Mouse (Mus musculus): ENCODE results near the gene Cgas. TPM values are rescaled to one million over a fixed set of nuclear protein-coding genes. Genes with fewer than 3 reads are reported as not detected.

The Cgas gene
- polyA plus RNA-seq, 1 experiment from 2014 or later: 2.8 TPM

DNA sequence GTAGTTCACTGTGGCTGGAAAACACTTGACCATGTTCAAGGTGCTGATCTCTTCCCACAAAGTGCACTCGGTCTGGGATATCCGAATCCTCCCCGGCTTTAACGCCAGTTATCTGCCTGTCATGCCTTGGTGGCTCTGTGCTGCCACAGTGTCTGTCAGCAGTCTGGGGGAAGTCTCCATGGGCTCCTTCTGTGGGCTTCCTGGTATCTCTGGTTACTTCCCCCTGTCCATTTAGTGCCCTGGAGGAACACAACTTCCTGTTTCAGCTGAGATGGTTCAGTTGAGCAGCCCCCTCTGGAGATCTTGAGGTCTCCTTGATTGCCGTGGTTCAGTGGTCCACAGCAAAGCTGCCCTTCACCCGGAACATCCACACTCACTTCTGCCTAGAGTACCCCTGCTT is 14.9 kb downstream of the Cgas start:
- no peak overlapping the region for H3K4me2 ChIP-seq (ENCODE audit: low read depth, low read length)

DNA sequence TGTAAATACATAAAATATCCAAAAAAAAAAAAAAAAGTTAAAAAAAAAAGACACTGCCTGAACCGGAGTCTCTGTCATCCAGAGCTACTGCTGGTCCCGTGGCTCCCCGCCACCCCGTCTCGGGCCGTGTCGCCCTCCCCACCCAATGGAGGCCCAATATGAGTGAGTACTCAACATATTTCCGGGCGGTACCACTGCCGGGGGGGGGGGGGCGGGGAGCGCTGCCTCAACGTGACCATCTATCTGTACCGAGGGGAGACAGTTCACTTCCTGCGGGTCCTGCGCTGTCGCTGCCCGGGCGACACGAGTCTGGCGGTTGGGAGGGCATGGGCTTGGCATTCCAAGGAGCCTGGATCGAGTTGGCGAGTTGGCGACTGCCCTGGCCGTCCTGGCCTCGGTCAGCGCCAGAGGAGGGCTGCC is 15.7 kb downstream of the Cgas start:
- peak overlapping the region; percentile 63 for H3K4me2 ChIP-seq (ENCODE audit: low read depth, low read length)
- ATAC-seq (ENCODE audit: low read depth): no peak
- H3K27me3 ChIP-seq (replicated peaks; ENCODE audit: control insufficient read depth, insufficient read depth, low read length): no peaks in the 10 kb centered on the region
- WGBS: 28% methylated on average over 22 of the region's 27 CpGs
- no peak for DNase-seq (ENCODE audit: low spot score)
- no peaks in the 10 kb centered on the region for H3K36me3 ChIP-seq (ENCODE audit: control insufficient read depth, insufficient read depth, low read length)
- H3K4me1 ChIP-seq (ENCODE audit: control insufficient read depth, insufficient read depth, low read length): no peaks in the 10 kb centered on the region
- H3K9ac ChIP-seq (ENCODE audit: low read depth, low read length): peak overlapping the region; percentile 56
- peak overlapping the region; percentile 36 for H3K4me3 ChIP-seq (ENCODE audit: low read depth, low read length)
- H3K27ac ChIP-seq (replicated peaks; ENCODE audit: low read depth, low read length): no peak overlapping the region
- no peaks in the 10 kb centered on the region for H3K9me3 ChIP-seq (ENCODE audit: control insufficient read depth, low read length)

More for the DNA sequence above, 14.9 kb downstream of the Cgas start:
- Histone ChIP-seq H3K36me3 (ENCODE audit: control insufficient read depth, insufficient read depth, low read length) (no peaks in the 10 kb centered on the region), H3K9me3 (ENCODE audit: control insufficient read depth, low read length) (no peaks in the 10 kb centered on the region), H3K27ac (replicated peaks; ENCODE audit: low read depth, low read length) (no peak overlapping the region), H3K4me3 (ENCODE audit: low read depth, low read length) (no peak overlapping the region), H3K4me1 (ENCODE audit: control insufficient read depth, insufficient read depth, low read length) (no peaks in the 10 kb centered on the region), H3K27me3 (replicated peaks; ENCODE audit: control insufficient read depth, insufficient read depth, low read length) (no peaks in the 10 kb centered on the region), H3K9ac (ENCODE audit: low read depth, low read length) (no peak overlapping the region)
- ATAC-seq (ENCODE audit: low read depth) (no peak), DNase-seq (ENCODE audit: low spot score) (no peak)
- WGBS: 75% methylated on average over 6 of the region's 6 CpGs

DNA sequence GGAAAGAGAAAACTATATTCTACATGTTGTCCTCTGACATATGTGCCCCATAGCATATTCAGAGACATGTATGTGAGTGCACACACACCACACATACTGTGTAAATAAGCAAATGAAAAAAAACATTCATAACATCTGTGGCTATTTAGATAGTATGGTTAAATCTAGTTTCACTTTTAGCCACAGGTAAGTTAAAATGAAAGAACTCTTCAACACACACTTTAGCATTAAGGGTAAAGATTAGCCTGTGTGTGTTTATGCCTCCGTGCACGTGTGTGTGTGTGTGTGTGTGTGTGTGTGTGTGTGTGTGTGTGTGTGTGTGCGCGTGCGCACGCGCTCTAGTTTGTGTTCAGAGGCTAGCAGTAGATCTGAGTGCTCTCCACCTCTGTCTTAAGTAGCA is 41.4 kb downstream of the Cgas start:
- no peak for DNase-seq (ENCODE audit: low spot score)
- Histone ChIP-seq H3K4me1 (ENCODE audit: control insufficient read depth, insufficient read depth, low read length) (no peaks in the 10 kb centered on the region), H3K9me3 (ENCODE audit: control insufficient read depth, low read length) (no peaks in the 10 kb centered on the region), H3K9ac (ENCODE audit: low read depth, low read length) (no peak overlapping the region), H3K4me3 (ENCODE audit: low read depth, low read length) (no peak overlapping the region), H3K4me2 (ENCODE audit: low read depth, low read length) (no peak overlapping the region), H3K36me3 (ENCODE audit: control insufficient read depth, insufficient read depth, low read length) (no peaks in the 10 kb centered on the region), H3K27me3 (replicated peaks; ENCODE audit: control insufficient read depth, insufficient read depth, low read length) (peaks cover 21% of the 10 kb centered on the region), H3K27ac (replicated peaks; ENCODE audit: low read depth, low read length) (no peak overlapping the region)
- ATAC-seq (ENCODE audit: low read depth): no peak
- WGBS: 86% methylated on average over 7 of the region's 7 CpGs

DNA sequence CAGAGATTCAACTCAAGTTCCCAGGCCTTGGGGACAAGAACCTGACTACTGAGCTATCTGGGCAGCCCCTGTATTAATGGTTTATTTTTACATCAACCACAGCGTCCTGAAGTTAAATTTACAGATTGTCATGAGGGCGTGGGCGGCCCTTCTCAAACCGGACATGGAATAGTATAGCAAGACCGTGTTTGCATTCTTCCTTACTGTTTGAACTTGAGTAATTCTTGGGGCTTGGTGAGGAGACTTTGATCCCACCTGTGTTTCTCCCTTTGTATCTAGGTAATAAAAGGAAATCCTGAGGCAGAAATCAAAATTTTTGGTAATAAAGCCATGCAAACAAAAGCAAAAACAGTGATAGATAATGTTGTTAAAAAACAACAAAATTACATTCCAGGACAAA is 42.5 kb downstream of the Cgas start:
- no peak for DNase-seq (ENCODE audit: low spot score)
- no peak for ATAC-seq (ENCODE audit: low read depth)
- Histone ChIP-seq H3K4me2 (ENCODE audit: low read depth, low read length) (no peak overlapping the region), H3K36me3 (ENCODE audit: control insufficient read depth, insufficient read depth, low read length) (no peaks in the 10 kb centered on the region), H3K4me1 (ENCODE audit: control insufficient read depth, insufficient read depth, low read length) (no peaks in the 10 kb centered on the region), H3K27ac (replicated peaks; ENCODE audit: low read depth, low read length) (no peak overlapping the region), H3K9me3 (ENCODE audit: control insufficient read depth, low read length) (no peaks in the 10 kb centered on the region), H3K4me3 (ENCODE audit: low read depth, low read length) (no peak overlapping the region), H3K27me3 (replicated peaks; ENCODE audit: control insufficient read depth, insufficient read depth, low read length) (peaks cover 32% of the 10 kb centered on the region), H3K9ac (ENCODE audit: low read depth, low read length) (no peak overlapping the region)
- 76% methylated on average over 5 of the region's 5 CpGs for WGBS

DNA sequence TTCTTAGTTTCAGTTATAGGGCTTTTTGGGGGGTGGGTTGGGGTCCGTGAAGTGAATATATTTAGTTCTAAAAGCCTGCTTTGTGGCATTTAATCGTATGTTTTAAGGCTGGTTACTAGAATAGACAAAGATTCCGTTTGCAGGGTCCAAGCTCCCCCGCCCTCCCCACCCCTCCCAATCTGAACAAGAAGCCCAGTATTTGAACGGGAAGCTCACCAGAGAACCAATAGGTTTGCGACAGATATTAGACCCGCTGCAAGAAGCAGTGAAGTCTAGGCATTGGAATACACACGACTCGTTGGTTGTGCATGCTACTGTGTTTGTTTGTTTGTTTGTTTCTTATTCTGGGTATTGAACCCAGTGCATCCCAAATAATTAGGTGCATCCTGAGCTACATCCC is 46.5 kb downstream of the Cgas start:
- no peaks in the 10 kb centered on the region for H3K36me3 ChIP-seq (ENCODE audit: control insufficient read depth, insufficient read depth, low read length)
- WGBS: 59% methylated on average over 9 of the region's 9 CpGs
- DNase-seq (ENCODE audit: low spot score) (no peak), ATAC-seq (ENCODE audit: low read depth) (no peak)
- H3K4me1 ChIP-seq (ENCODE audit: control insufficient read depth, insufficient read depth, low read length): no peaks in the 10 kb centered on the region
- H3K4me3 ChIP-seq (ENCODE audit: low read depth, low read length): peak overlapping the region; percentile 42
- peak overlapping the region; percentile 54; the same call in 1 of the 2 replicates for H3K4me2 ChIP-seq (ENCODE audit: low read depth, low read length)
- no peaks in the 10 kb centered on the region for H3K9me3 ChIP-seq (ENCODE audit: control insufficient read depth, low read length)
- no peak overlapping the region for H3K27ac ChIP-seq (replicated peaks; ENCODE audit: low read depth, low read length)
- H3K27me3 ChIP-seq (replicated peaks; ENCODE audit: control insufficient read depth, insufficient read depth, low read length): peaks cover 66% of the 10 kb centered on the region
- H3K9ac ChIP-seq (ENCODE audit: low read depth, low read length): no peak overlapping the region; the same call in 1 of the 2 replicates

DNA sequence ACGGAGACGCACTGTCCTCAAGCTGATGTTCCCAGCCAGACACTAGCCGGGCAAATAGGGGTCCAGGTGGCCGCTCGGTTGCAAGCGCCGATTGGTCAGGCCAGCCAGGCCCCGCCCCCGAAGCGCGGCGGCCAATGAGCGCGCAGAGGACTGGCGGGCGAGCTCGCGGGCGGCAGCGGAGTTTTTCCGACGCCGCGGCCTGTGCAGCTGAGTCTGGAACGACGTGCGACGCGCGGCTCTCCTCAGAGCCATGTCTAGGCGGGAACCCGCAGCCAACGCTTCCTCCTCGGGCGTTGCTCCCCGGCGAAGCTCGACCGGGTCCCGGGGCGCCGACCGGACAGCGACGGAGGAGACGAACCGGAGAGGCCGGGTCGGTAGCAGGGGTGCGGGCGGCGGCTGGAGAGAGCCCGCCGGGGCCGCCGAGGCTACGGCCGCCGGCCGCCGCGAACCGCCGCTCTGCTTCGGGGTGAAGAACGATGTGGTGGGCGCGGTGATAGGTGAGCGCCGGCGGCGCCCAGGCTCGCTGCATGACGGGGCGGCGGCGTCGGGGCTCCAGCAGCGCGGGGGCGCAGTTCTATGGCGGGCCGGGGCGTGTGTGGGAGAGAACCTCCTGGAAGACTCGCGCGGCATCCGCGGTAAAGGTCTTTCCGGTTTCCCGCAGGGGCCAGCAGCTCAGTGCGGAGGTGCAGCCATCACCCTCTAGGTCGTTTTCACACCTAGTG is 47.2 kb downstream of the Cgas start, which contains the start of gene Ddx43:
Ddx43 (plus strand) TSS at position 148 of the 722 bp plus-strand sequence.
- Histone ChIP-seq H3K4me2 (ENCODE audit: low read depth, low read length) (peak within 1 kb of the TSS; percentile 54), H3K9ac (ENCODE audit: low read depth, low read length) (peak within 1 kb of the TSS; percentile 46), H3K4me1 (ENCODE audit: control insufficient read depth, insufficient read depth, low read length) (no peaks in the 10 kb centered on the region), H3K27ac (replicated peaks; ENCODE audit: low read depth, low read length) (no peak within 1 kb of the TSS), H3K9me3 (ENCODE audit: control insufficient read depth, low read length) (no peaks in the 10 kb centered on the region), H3K36me3 (ENCODE audit: control insufficient read depth, insufficient read depth, low read length) (no peaks in the 10 kb centered on the region), H3K27me3 (replicated peaks; ENCODE audit: control insufficient read depth, insufficient read depth, low read length) (peaks cover 66% of the 10 kb centered on the region), H3K4me3 (ENCODE audit: low read depth, low read length) (peak within 1 kb of the TSS; percentile 42)
- ATAC-seq (ENCODE audit: low read depth): peak; percentile 93
- DNase-seq (ENCODE audit: low spot score): peak; percentile 74
- 7% methylated on average over 31 of the region's 93 CpGs for WGBS

DNA sequence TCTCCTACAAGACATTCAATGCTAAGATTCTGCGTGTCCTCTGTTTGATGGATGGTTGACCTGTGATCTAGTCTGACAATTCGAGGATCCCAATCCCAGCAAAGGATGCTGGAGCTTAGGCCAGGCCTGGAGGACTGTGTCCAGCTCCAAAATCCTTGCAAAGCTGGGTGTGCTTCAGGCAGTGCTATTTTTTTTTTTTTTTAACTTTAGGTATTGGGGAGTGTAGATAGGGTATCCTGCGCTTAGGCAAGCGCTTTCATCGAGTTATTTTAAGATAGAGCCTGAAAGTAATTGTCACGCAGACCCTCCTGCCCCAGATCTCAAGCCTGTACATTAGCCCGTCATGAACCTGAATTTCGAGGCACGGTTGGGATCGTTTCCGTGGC is 47.8 kb downstream of the Cgas start:
- Histone ChIP-seq H3K4me3 (ENCODE audit: low read depth, low read length) (peak overlapping the region; percentile 42), H3K9ac (ENCODE audit: low read depth, low read length) (no peak overlapping the region), H3K4me2 (ENCODE audit: low read depth, low read length) (peak overlapping the region; percentile 54), H3K4me1 (ENCODE audit: control insufficient read depth, insufficient read depth, low read length) (no peaks in the 10 kb centered on the region), H3K9me3 (ENCODE audit: control insufficient read depth, low read length) (no peaks in the 10 kb centered on the region), H3K27ac (replicated peaks; ENCODE audit: low read depth, low read length) (no peak overlapping the region), H3K36me3 (ENCODE audit: control insufficient read depth, insufficient read depth, low read length) (no peaks in the 10 kb centered on the region), H3K27me3 (replicated peaks; ENCODE audit: control insufficient read depth, insufficient read depth, low read length) (peaks cover 66% of the 10 kb centered on the region)
- DNase-seq (ENCODE audit: low spot score): no peak
- WGBS: 35% methylated on average over 11 of the region's 11 CpGs
- ATAC-seq (ENCODE audit: low read depth): no peak

DNA sequence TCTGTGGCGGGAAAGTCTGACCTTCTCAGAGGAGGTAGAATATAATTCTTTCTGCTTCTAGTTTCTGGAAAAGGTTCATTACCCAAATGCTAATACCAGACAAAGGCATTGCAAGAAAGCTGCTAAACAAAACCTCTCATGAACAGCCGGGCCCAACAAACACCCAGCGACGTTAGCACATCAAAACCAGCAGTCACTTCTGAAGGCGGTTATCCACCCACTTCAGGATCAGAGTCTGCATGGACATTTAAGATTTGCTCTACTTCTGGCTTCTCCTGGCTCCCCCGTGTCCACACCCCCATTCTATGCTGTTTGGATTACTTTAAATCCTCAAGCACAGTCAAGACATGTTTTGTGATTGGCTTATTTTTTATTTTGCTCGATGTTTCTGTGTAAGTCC is 48.4 kb downstream of the Cgas start:
- 68% methylated on average over 7 of the region's 7 CpGs for whole genome bisulfite sequencing
- H3K27ac ChIP-seq (replicated peaks; ENCODE audit: low read depth, low read length): no peak overlapping the region
- peaks cover 66% of the 10 kb centered on the region for H3K27me3 ChIP-seq (replicated peaks; ENCODE audit: control insufficient read depth, insufficient read depth, low read length)
- H3K4me3 ChIP-seq (ENCODE audit: low read depth, low read length): no peak overlapping the region
- no peaks in the 10 kb centered on the region for H3K36me3 ChIP-seq (ENCODE audit: control insufficient read depth, insufficient read depth, low read length)
- DNase-seq (ENCODE audit: low spot score) (no peak), ATAC-seq (ENCODE audit: low read depth) (no peak)
- H3K9ac ChIP-seq (ENCODE audit: low read depth, low read length): no peak overlapping the region
- no peaks in the 10 kb centered on the region for H3K4me1 ChIP-seq (ENCODE audit: control insufficient read depth, insufficient read depth, low read length)
- H3K9me3 ChIP-seq (ENCODE audit: control insufficient read depth, low read length): no peaks in the 10 kb centered on the region
- no peak overlapping the region for H3K4me2 ChIP-seq (ENCODE audit: low read depth, low read length)

DNA sequence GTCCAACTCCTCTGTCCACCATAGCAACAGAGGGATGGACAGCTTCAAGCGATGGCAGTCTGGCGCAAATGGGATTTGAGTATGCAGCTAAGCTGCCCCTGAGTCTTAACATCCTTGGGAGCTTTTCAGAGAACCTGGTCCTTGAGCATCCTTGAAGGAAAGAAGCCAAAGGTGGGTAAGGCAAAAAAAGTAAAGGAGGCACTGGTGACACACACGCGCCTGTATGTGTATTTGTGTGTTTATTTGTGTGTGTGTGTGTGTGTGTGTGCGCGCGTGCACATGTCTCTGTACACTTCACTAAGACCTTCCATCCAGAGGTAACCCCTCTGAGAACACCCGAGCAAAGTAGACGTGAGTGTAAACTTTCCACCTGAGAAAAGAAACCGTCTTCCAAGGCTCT is 49.3 kb downstream of the Cgas start:
- 82% methylated on average over 10 of the region's 10 CpGs for WGBS

More for the DNA sequence above, 49.3 kb downstream of the Cgas start:
- H3K36me3 ChIP-seq (ENCODE audit: control insufficient read depth, insufficient read depth, low read length): no peaks in the 10 kb centered on the region
- ATAC-seq (ENCODE audit: low read depth) (no peak), DNase-seq (ENCODE audit: low spot score) (no peak)
- H3K4me1 ChIP-seq (ENCODE audit: control insufficient read depth, insufficient read depth, low read length): no peaks in the 10 kb centered on the region
- peaks cover 64% of the 10 kb centered on the region for H3K27me3 ChIP-seq (replicated peaks; ENCODE audit: control insufficient read depth, insufficient read depth, low read length)
- no peak overlapping the region for H3K4me2 ChIP-seq (ENCODE audit: low read depth, low read length)
- no peak overlapping the region for H3K4me3 ChIP-seq (ENCODE audit: low read depth, low read length)
- H3K9me3 ChIP-seq (ENCODE audit: control insufficient read depth, low read length): no peaks in the 10 kb centered on the region
- no peak overlapping the region for H3K27ac ChIP-seq (replicated peaks; ENCODE audit: low read depth, low read length)
- no peak overlapping the region for H3K9ac ChIP-seq (ENCODE audit: low read depth, low read length)
